Mouse (Mus musculus) ES-CJ7 (cell line): ENCODE measurements around the gene Ntf5.

Experiments used
- DNase-seq: peaks from one replicate; pipeline ENCODE4 v3.0.0; 2011; ENCODE audit warnings: low read depth, low spot score

Ntf5 gene

GRCm38 (mm10) chr7:45403532-45404261, 9.8 kb upstream of the Ntf5 start:
- DNase-seq = peak; percentile 94

GRCm38 (mm10) chr7:45405091-45406075, 8.1 kb upstream of the Ntf5 start, which contains the start of gene Kcna7:
Gene Kcna7, plus strand, starts transcription at chr7:45405653.
- DNase-seq = peak; percentile 66

- peak; percentile 48 for DNase-seq
Measured at GRCm38 (mm10) chr7:45406157-45407156, 7.0 kb upstream of the Ntf5 start.

GRCm38 (mm10) chr7:45407836-45408235, 5.7 kb upstream of the Ntf5 start:
- no peak for DNase-seq

- no peak for DNase-seq
Measured at GRCm38 (mm10) chr7:45408351-45408750, 5.1 kb upstream of the Ntf5 start.

GRCm38 (mm10) chr7:45408949-45409348, 4.5 kb upstream of the Ntf5 start:
- no peak for DNase-seq

GRCm38 (mm10) chr7:45409497-45410163, 3.9 kb upstream of the Ntf5 start:
- DNase-seq = no peak

GRCm38 (mm10) chr7:45412421-45412820, 1.1 kb upstream of the Ntf5 start:
- no peak for DNase-seq

GRCm38 (mm10) chr7:45413864-45414739, 607 bp downstream of the Ntf5 start:
- DNase-seq = no peak

- DNase-seq = no peak
Measured at GRCm38 (mm10) chr7:45414740-45415224, 1.3 kb downstream of the Ntf5 start.

GRCm38 (mm10) chr7:45415636-45416035, 2.1 kb downstream of the Ntf5 start:
- DNase-seq = no peak

GRCm38 (mm10) chr7:45417962-45418492, 4.5 kb downstream of the Ntf5 start:
- no peak for DNase-seq

GRCm38 (mm10) chr7:45419859-45420614, 6.5 kb downstream of the Ntf5 start:
- peak; percentile 88 for DNase-seq

GRCm38 (mm10) chr7:45420615-45420919, 7.1 kb downstream of the Ntf5 start, which contains the start of gene Lhb:
Gene Lhb, plus strand, starts transcription at chr7:45420820.
- no peak for DNase-seq

- no peak for DNase-seq
Measured at GRCm38 (mm10) chr7:45421194-45421593, 7.7 kb downstream of the Ntf5 start.

- DNase-seq = no peak
Measured at GRCm38 (mm10) chr7:45426556-45426955, 13.1 kb downstream of the Ntf5 start.

- DNase-seq = no peak
Measured at GRCm38 (mm10) chr7:45433835-45434202, 20.3 kb downstream of the Ntf5 start.

GRCm38 (mm10) chr7:45434203-45435015, 20.9 kb downstream of the Ntf5 start, which contains the start of gene Gys1:
Gene Gys1, plus strand, starts transcription at chr7:45434844.
- DNase-seq = peak; percentile 100
